Mouse (Mus musculus): Measurements from ENCODE around the gene Abi2.
A peak's percentile ranks its signal among the peaks of the same experiment; 100 is the strongest.

The Abi2 gene

GRCm38 (mm10) chr1:60489660-60490059 is 80.2 kb downstream of the Abi2 start:
- no peak for DNase-seq (ENCODE audit: low spot score)

DNA sequence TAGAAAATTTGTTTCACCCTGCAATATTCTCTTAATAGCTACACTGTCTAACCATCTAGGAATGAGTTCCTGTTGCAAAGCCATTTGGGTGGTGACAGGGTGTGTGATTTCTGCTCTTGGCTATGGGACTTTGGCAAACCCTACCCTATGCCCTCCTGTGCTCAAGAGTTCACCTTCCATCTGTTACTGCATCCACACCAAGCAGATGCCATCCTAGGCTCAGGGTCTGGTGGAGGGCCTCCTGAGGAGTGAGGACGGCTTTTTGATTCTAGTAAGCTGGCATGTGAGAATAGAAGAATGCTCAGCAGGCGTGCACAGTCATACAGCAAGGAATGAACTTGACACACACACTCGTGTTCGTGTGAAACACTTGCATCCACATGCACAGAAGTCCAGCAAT is 81.1 kb downstream of the Abi2 start:
- DNase-seq (ENCODE audit: low spot score), result no peak

DNA sequence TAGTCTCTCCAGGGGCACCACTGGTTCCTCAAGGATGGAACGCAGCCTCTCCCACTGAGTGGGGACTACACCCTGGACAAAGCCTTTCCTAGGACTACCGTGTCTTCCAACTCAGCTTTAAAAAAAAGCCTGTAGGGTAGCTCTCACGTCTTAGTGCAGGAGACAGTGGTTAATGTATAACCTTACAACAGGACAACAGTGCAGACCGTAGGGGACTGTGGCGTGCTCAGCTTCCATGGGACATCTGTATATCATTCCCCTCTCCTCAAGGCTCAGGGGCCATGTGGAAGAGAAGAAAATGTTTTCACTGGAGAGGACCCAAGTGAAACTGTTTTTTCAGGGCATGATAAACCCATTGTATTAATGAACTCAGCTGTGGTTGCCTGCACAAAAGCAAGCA is 83.0 kb downstream of the Abi2 start:
- no peak for DNase-seq (ENCODE audit: low spot score)

DNA sequence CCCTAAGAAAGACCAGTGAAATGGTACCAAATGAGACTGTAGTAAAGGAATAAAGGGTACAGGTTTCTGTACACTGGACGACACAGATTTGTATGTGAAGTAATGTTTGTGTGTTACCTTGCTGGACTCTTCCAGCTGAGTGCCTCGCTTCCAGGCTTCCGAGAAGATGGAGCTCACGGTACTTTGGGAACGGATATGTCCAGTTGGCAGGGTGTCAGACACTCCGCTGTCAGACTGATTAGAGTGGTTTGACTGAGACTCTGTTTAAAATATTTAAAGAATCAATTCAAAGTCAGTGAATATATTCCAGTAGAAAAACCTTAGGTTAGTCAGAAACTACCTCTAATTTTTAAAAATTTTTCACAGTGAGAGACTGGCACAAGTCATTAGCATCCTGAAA is 84.0 kb downstream of the Abi2 start:
- DNase-seq (ENCODE audit: low spot score), result no peak

- DNase-seq (ENCODE audit: low spot score), result no peak
Measured at GRCm38 (mm10) chr1:60503456-60503855, 94.0 kb downstream of the Abi2 start.

- DNase-seq (ENCODE audit: low spot score), result no peak
Measured at GRCm38 (mm10) chr1:60510584-60510983, 101.2 kb downstream of the Abi2 start.

DNA sequence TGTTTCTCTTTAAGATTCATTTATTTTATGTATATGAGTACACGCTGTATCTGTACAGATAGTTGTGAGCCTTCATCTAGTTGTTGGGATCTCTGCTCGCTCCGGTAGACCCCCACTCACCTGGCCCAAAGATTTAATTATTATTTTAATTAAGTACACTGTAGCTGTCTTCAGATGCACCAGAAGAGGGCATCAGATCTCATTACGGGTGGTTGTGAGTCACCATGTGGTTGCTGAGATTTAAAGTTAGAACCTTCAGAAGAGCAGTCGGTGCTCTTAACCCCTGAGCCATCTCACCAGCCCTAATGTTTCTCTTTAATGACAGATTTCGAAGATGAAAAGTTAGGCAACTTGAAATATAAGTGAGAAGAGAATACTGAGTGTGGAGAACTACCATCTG is 120.7 kb downstream of the Abi2 start:
- peak; percentile 5 for DNase-seq (ENCODE audit: low spot score)

GRCm38 (mm10) chr1:60530636-60531035 is 121.2 kb downstream of the Abi2 start:
- no peak for DNase-seq (ENCODE audit: low spot score)

Data from T-cell, adult 2 months (primary cell).